Mouse (Mus musculus) midbrain, embryonic 15.5 days (tissue): ENCODE measurements around the gene Gcn1l1. TPM values are rescaled to one million over a fixed set of nuclear protein-coding genes. Genes with fewer than 3 reads are reported as not detected.

Experiments used
- ATAC-seq: fragments of 200-750 bp; cut with Nextera tagmentation; replicated peaks from 2 replicates; pipeline ENCODE4 v1.8.0; 2017; ENCODE audit warnings: moderate TSS enrichment
- H3K27ac ChIP-seq: fragments of 300-500 bp; sonication (generic); 2 replicates; pipeline ENCODE4 v1.5.1; 2015; ENCODE audit warnings: mild to moderate bottlenecking, inconsistent platforms
- H3K27me3 ChIP-seq: fragments of 300-500 bp; sonication (generic); replicated peaks from 2 replicates; pipeline ENCODE4 v1.6.1; 2015; ENCODE audit warnings: inconsistent platforms
- H3K36me3 ChIP-seq: fragments of 300-500 bp; sonication (generic); replicated peaks from 2 replicates; pipeline ENCODE4 v1.6.1; 2015; ENCODE audit warnings: inconsistent platforms
- H3K4me1 ChIP-seq: fragments of 300-500 bp; sonication (generic); 2 replicates; pipeline ENCODE4 v1.6.1; 2015; ENCODE audit warnings: inconsistent platforms
- H3K4me2 ChIP-seq: fragments of 300-500 bp; sonication (generic); 2 replicates; pipeline ENCODE4 v1.6.1; 2015; ENCODE audit warnings: inconsistent platforms, mild to moderate bottlenecking, moderate library complexity
- H3K4me3 ChIP-seq: fragments of 300-500 bp; sonication (generic); 2 replicates; pipeline ENCODE4 v1.5.1; 2015; ENCODE audit warnings: mild to moderate bottlenecking, inconsistent platforms
- H3K9ac ChIP-seq: fragments of 300-500 bp; sonication (generic); 2 replicates; pipeline ENCODE4 v1.6.1; 2015; ENCODE audit warnings: mild to moderate bottlenecking, inconsistent platforms
- H3K9me3 ChIP-seq: fragments of 300-500 bp; sonication (generic); 2 replicates; pipeline ENCODE4 v1.6.1; 2016; ENCODE audit warnings: inconsistent platforms
- WGBS: fragments of 180-500 bp; shearing (Covaris S2); methylation state at CpG from one replicate; pipeline ENCODE4 v1.1.7; 2015; ENCODE audit warnings: mixed read lengths; 5-methylcytosine and 5-hydroxymethylcytosine counted together
- polyA plus RNA-seq: library from polyadenylated mRNA; unstranded; fragments of >200 nt; fragmentation: Nextera tagmentation; extraction: Ambion mirVana; gene quantifications from 2 replicates; pipeline ENCODE4 v1.2.1, GENCODE M21; 2015

The Gcn1l1 gene
- polyA plus RNA-seq, 1 experiment from 2014 or later: 53.4 TPM

DNA sequence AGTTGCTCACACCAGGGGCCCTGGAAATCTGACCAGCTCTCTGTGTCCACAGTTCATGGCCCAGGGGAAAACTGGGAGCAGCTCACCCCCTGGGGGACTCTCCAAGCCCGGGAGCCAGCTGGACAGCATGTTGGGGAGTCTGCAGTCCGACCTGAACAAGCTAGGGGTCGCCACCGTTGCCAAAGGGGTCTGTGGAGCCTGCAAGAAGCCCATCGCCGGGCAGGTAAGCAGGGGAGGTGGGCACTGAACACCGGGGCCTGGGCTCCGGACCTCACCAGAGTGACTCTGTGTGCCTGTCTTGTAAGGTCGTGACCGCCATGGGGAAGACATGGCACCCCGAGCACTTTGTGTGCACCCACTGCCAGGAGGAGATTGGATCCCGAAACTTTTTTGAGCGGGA, 13.3 kb upstream of the Gcn1l1 start:
- Histone ChIP-seq H3K4me2 (no peak overlapping the region), H3K27me3 (no peaks in the 10 kb centered on the region), H3K27ac (no peak overlapping the region), H3K36me3 (peaks cover 3% of the 10 kb centered on the region; the same call in 1 of the 2 replicates), H3K4me3 (no peak overlapping the region), H3K9me3 (no peaks in the 10 kb centered on the region), H3K9ac (no peak overlapping the region), H3K4me1 (no peaks in the 10 kb centered on the region)
- no peak for ATAC-seq
- WGBS: 89% methylated on average over 13 of the region's 13 CpGs

DNA sequence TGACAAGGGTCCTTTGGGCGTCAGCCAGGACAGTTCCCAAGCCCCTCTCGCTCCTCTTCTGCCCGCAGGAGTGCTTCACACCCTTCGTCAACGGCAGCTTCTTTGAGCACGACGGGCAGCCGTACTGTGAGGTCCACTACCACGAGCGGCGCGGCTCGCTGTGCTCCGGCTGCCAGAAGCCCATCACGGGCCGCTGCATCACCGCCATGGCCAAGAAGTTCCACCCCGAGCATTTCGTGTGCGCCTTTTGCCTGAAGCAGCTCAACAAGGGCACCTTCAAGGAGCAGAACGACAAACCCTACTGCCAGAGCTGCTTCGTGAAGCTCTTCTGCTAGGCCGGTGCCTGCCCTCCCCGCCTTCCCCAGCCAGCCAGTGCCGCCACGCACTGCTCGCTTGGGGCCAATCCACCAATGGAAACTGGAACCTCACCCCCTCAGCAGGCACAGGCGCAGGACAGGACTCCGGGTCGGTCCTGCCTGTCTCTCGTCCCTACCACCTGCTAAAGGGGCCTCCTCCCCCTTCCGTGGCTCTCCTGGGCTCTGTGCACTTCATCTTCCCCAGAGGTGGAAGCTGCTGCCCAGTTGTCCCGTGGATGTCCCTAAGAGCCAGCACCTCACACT, 11.1 kb upstream of the Gcn1l1 start:
- Histone ChIP-seq H3K36me3 (0 out of 2 replicates have a peak, but pooled peaks cover 3% of the 10 kb centered on the region), H3K27ac (no peak overlapping the region), H3K9ac (no peak overlapping the region), H3K4me3 (no peak overlapping the region), H3K4me2 (no peak overlapping the region), H3K27me3 (no peaks in the 10 kb centered on the region), H3K4me1 (no peaks in the 10 kb centered on the region), H3K9me3 (no peaks in the 10 kb centered on the region)
- ATAC-seq: no peak
- 85% methylated on average over 33 of the region's 33 CpGs for WGBS

DNA sequence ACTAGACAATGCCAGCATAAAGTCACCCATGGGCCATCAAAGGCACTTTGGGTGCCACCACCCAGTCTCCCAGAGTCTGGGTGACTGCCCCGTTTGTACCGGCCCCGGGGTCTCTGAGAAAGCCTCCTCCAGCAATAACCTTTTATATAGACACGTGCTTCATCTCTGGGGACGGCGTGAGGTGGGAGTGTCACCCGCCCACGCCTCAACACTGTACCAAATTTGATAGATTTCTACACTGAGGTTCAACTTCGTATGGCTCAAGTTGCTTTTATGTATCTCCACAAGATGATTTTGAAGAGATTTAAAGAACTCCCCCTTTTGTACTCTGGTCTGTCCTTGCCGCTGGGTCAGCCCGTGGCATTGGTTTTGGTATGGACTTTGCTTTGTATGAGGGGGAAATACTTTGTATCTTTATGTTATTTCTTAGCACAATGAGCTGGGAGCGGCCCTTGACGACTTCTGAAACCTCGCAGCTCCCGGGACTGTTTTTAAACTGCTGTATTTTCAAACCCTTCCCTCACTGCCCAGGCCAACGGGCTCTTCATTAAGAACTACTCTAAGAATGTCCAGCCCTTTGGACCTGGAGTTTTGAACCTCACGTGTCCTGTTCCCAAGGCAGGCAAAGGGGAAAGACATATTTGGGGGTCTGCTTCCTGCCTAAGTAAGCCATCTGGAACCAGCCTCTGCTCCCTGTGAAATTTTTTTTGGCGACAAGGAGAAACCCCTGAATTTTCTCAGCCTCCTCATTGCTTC, 10.3 kb upstream of the Gcn1l1 start:
- H3K4me1 ChIP-seq: no peaks in the 10 kb centered on the region
- 90% methylated on average over 18 of the region's 18 CpGs for WGBS
- H3K4me3 ChIP-seq: no peak overlapping the region
- no peaks in the 10 kb centered on the region for H3K27me3 ChIP-seq
- H3K27ac ChIP-seq: no peak overlapping the region
- H3K9me3 ChIP-seq: no peaks in the 10 kb centered on the region
- no peak for ATAC-seq
- no peak overlapping the region for H3K9ac ChIP-seq
- no peak overlapping the region for H3K4me2 ChIP-seq
- H3K36me3 ChIP-seq: 0 out of 2 replicates have a peak, but pooled peaks cover 3% of the 10 kb centered on the region

DNA sequence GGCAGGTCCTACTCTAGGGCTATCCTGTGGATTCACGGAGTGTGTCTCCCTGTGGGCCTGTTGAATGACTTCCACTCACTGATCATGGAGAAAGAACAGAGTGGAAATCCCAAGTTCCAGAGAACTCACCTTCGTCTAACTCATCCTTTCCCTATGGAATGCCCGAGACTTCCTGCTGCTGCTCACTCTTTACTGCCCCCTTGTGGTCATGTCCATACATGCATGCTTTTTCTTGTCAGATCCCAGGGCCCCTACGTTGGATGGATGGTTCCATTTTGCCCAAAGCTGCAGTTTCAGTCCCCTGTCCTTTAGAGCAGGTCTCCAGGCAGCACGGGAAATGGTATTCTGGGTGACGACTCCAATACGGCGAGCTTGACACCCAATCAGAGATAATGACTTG, 8.8 kb upstream of the Gcn1l1 start:
- Histone ChIP-seq H3K27ac (no peak overlapping the region), H3K4me2 (no peak overlapping the region), H3K27me3 (no peaks in the 10 kb centered on the region), H3K36me3 (peaks cover 7% of the 10 kb centered on the region; the same call in 1 of the 2 replicates), H3K4me3 (no peak overlapping the region), H3K4me1 (peaks cover 11% of the 10 kb centered on the region), H3K9me3 (no peaks in the 10 kb centered on the region), H3K9ac (no peak overlapping the region)
- WGBS: 13% methylated on average over 8 of the region's 8 CpGs
- no peak for ATAC-seq

DNA sequence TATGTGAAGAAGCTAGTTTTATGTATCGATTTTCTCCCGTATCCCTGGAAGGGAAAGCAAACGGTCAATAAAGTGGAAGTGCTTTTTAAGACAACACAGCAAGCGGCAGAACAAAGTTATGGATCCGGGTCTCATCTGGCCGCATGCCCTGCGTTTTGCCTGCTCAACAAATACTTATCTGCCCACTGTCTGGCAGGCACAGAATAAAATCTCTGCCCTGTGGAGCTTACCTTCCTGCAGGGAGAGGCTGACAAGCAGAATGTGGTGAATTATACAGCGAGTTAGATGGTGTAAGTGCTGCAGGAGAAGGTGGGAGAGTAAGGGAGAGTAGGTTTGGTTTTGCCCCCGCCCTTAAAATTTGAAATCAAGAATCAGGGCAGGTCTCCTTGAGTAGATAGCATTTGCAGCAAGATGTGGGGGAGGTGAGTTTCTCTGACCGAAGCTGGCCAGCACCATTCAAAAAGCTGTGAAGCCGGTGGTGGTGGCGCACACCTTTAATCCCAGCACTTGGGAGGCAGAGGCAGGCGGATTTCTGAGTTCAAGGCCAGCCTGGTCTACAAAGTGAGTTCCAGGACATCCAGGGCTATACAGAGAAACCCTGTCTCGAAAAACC, 6.8 kb upstream of the Gcn1l1 start:
- H3K36me3 ChIP-seq: peaks cover 19% of the 10 kb centered on the region
- H3K4me2 ChIP-seq: no peak overlapping the region
- H3K4me1 ChIP-seq: peaks cover 11% of the 10 kb centered on the region
- no peak for ATAC-seq
- 92% methylated on average over 14 of the region's 14 CpGs for WGBS
- no peak overlapping the region for H3K27ac ChIP-seq
- no peaks in the 10 kb centered on the region for H3K27me3 ChIP-seq
- no peaks in the 10 kb centered on the region for H3K9me3 ChIP-seq
- H3K9ac ChIP-seq: no peak overlapping the region
- H3K4me3 ChIP-seq: no peak overlapping the region

DNA sequence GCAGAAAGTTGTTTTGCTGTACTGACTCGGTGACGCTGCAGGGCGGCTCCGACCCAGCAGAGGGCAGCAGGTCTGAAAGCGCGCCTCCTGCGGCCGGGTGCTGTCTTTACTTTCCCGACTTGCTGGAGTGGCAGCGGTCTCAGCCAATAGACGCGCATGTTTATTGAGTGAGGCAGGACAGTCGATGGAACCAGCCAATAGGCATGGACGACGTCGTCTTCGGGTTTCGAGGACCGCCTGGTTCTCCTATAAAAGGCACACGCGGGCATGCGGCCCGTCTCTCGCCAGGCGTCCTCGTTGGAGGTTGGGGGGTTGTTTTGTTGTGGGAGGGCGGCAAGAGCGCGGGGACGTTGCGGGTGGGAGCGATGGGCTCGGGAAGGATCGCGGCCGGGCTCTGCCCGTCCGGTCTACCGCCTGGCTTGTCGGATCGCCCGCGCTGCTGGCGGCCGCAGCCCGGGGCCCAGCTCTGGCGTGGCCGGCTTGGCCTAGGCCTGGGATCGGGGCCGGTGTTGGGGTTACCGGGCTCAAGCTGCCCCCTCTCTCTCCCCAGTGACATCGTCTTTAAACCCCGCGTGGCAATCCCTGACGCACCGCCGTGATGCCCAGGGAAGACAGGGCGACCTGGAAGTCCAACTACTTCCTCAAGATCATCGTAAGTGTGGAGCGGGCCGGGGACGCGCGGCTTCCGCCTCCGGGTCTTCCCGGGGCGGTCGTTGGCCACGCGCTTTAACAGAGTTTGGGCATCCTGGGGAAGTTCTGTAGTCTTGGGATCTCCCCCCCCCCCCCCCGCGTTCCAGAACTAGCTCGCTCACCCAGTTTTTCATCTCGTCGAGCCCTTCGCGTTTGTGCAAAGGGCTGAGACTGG, 5.6 kb upstream of the Gcn1l1 start, which contains the start of gene Rplp0:
TSS of gene Rplp0 (plus strand) at position 231 of the 865 bp plus-strand sequence.
- H3K36me3 ChIP-seq: peaks cover 19% of the 10 kb centered on the region
- H3K9ac ChIP-seq: peak within 1 kb of the TSS; percentile 98
- no peaks in the 10 kb centered on the region for H3K9me3 ChIP-seq
- H3K4me2 ChIP-seq: peak within 1 kb of the TSS; percentile 67
- H3K4me3 ChIP-seq: peak within 1 kb of the TSS; percentile 88
- H3K27me3 ChIP-seq: no peaks in the 10 kb centered on the region
- peak; percentile 99 for ATAC-seq
- peaks cover 16% of the 10 kb centered on the region for H3K4me1 ChIP-seq
- under 1% methylated on average over 78 of the region's 78 CpGs for WGBS
- H3K27ac ChIP-seq: peak within 1 kb of the TSS; percentile 88

DNA sequence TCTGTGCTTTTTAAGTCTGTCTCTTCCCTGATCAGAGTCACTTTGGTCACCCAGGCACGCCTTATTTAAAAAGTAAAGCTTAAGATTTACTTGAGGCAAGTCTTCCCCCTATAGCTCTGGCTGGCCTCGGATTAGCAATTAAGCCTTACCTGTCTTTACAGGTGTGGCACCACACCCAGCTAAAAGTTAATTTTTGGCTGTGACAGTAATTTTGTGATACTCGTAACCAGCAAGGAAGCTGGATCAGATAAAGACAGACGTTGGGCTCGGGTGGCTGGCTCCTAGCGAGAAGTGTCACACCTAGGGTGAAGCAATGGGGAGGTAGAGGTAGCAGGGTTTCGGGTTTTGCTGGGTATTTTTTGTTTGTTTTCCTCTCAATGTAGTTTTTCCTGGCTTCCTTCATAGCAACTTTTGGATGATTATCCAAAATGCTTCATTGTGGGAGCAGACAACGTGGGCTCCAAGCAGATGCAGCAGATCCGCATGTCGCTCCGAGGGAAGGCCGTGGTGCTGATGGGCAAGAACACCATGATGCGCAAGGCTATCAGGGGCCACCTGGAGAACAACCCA, 4.6 kb upstream of the Gcn1l1 start:
- H3K27ac ChIP-seq: no peak overlapping the region
- H3K4me1 ChIP-seq: peaks cover 21% of the 10 kb centered on the region
- H3K36me3 ChIP-seq: peaks cover 19% of the 10 kb centered on the region
- ATAC-seq: no peak
- H3K4me3 ChIP-seq: peak overlapping the region; percentile 88
- H3K27me3 ChIP-seq: no peaks in the 10 kb centered on the region
- H3K9ac ChIP-seq: peak overlapping the region; percentile 98
- H3K4me2 ChIP-seq: peak overlapping the region; percentile 67
- WGBS: 45% methylated on average over 13 of the region's 13 CpGs
- H3K9me3 ChIP-seq: no peaks in the 10 kb centered on the region

DNA sequence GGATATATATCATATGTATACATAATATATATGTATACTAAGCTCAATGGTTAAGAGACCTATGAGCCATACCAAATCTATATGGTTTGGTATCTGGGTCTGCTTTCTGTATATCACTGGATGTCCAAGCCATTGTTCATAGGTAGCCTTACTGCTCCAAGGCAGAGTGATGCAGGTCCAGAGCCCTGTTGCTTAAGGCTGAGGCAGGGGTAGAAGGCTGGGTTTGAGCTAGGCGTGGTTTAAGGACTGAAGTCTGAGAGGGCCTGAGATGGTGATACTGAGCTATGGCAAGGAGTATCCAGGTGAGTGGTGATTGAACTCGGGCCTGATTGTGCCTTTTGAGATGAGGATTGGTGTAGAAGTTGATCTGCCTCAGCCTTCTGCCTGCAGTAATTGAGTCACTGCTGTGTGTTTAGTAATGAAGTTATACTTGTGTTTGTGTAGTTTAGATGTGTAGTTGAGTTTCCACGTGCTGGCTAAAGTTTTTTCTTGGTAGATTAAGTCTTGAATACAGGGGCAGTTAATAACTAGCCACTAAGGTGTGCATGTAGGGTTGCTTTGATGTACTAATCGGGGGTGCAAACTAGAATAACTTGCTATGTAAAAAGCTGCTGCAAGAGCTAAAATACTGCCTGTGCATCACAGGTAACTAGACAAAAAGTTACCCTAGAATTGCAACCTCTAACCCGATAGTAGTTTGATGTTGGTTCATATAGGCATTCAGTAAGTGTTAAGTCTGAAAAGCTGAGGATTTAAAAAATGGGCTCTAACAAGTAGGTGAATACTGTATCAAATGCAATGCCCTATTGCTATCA, 1.1 kb upstream of the Gcn1l1 start:
- 43% methylated on average over 5 of the region's 5 CpGs for WGBS
- Histone ChIP-seq H3K4me3 (peak overlapping the region; percentile 73; the same call in 1 of the 2 replicates), H3K4me1 (peaks cover 34% of the 10 kb centered on the region), H3K27me3 (no peaks in the 10 kb centered on the region), H3K27ac (peak overlapping the region; percentile 80; the same call in 1 of the 2 replicates), H3K9me3 (no peaks in the 10 kb centered on the region), H3K4me2 (peak overlapping the region; percentile 85), H3K36me3 (peaks cover 19% of the 10 kb centered on the region), H3K9ac (peak overlapping the region; percentile 90)
- ATAC-seq: no peak

DNA sequence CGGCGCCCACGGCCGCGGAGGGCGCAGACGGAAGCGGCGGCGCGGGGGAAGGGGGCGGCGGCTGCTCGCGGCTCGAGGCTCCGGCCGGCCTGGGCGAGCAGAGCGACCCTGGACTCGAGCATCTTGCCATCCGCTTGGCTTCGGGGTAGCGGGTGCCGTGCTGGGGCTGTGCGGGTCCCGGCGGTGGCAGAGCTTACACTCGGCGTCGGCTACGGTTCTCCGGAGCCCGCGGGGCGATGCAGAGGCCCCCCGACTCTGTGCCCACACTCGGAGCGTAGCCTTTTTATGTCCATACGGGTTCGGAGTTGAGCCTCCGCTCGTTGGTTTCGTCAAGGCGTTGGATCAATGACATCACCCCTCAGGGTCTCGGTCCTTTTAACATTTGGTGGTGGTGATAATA, 349 bp downstream of the Gcn1l1 start:
- no peaks in the 10 kb centered on the region for H3K27me3 ChIP-seq
- H3K36me3 ChIP-seq: peaks cover 19% of the 10 kb centered on the region
- no peaks in the 10 kb centered on the region for H3K9me3 ChIP-seq
- peak; percentile 64 for ATAC-seq
- H3K4me3 ChIP-seq: peak overlapping the region; percentile 73
- H3K4me1 ChIP-seq: peaks cover 30% of the 10 kb centered on the region
- H3K27ac ChIP-seq: peak overlapping the region; percentile 80
- H3K4me2 ChIP-seq: peak overlapping the region; percentile 85
- H3K9ac ChIP-seq: peak overlapping the region; percentile 90
- WGBS: under 1% methylated on average over 39 of the region's 46 CpGs

DNA sequence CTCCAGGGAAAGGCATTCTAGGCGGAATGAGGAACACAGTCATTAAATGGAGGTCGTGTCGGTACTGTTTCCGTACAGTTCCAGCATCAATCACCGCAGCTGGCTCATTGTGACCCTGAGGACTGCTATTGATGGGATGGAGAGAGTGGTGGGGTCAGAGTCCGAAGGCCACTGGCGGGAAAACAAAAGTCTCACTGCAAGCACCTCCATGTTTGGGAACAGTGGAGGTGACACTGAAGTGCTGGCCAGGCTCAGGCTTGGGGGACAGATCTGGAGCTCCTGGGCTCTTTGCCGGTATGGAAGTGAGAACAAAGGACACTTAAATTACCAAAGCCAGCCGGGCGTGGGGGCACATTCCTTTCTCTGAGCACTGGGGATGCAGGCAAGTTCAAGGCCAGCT, 3.6 kb downstream of the Gcn1l1 start:
- Histone ChIP-seq H3K4me3 (no peak overlapping the region), H3K27ac (no peak overlapping the region), H3K27me3 (no peaks in the 10 kb centered on the region), H3K9me3 (no peaks in the 10 kb centered on the region), H3K9ac (no peak overlapping the region), H3K4me2 (no peak overlapping the region), H3K4me1 (peaks cover 23% of the 10 kb centered on the region), H3K36me3 (peaks cover 6% of the 10 kb centered on the region; the same call in 1 of the 2 replicates)
- WGBS: 62% methylated on average over 10 of the region's 10 CpGs
- no peak for ATAC-seq

DNA sequence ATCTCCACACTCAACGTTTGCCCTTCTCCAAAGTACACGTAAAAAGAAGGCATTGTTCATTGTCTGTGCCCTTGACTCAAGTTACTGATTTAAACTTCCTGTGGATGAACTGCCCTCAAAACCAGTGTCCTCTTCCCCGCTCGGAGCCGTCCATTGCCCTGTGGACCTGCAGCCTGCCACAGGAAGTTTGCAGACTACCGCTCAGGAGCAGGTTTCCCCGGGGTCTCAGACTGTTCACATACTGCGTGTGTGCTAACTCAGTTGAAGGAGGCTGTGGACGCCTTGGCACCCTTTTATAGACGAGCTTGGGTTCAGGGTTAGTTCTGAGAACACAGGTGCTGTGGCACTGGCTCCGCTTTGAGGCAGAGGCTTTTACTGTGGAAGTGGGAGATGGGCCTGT, 4.3 kb downstream of the Gcn1l1 start:
- WGBS: 82% methylated on average over 11 of the region's 11 CpGs
- no peak overlapping the region for H3K4me2 ChIP-seq
- no peak overlapping the region for H3K27ac ChIP-seq
- H3K9ac ChIP-seq: no peak overlapping the region
- H3K4me1 ChIP-seq: peaks cover 20% of the 10 kb centered on the region
- H3K4me3 ChIP-seq: no peak overlapping the region
- H3K36me3 ChIP-seq: peaks cover 9% of the 10 kb centered on the region; the same call in 1 of the 2 replicates
- no peak for ATAC-seq
- H3K9me3 ChIP-seq: no peaks in the 10 kb centered on the region
- H3K27me3 ChIP-seq: no peaks in the 10 kb centered on the region
